Mouse (Mus musculus): ENCODE data around the gene Fdxr.

GRCm38 (mm10) chr11:115241402-115241801 is 35.4 kb downstream of the Fdxr start:
- TF ChIP-seq CTCF (IDR thresholded peaks at IDR 0.05; ENCODE audit: borderline replicate concordance, insufficient read depth, low read depth, low read length) (no peak), POLR2A (IDR thresholded peaks at IDR 0.05; ENCODE audit: borderline replicate concordance, insufficient read depth, low read length) (no peak)
